Mouse (Mus musculus) liver, embryonic 12.5 days (tissue): ENCODE results near the gene Myh11. TPM values are rescaled to one million over a fixed set of nuclear protein-coding genes. Genes with fewer than 3 reads are reported as not detected.
A peak's percentile ranks its signal among the peaks of the same experiment; 100 is the strongest.

ENCODE experiments used
- ATAC-seq: fragments of 200-750 bp; cut with Nextera tagmentation; 2 replicates; pipeline ENCODE4 v1.8.0; 2017; ENCODE audit warnings: moderate number of reproducible peaks, mild to moderate bottlenecking, moderate library complexity
- H3K27ac ChIP-seq: fragments of 300-500 bp; sonication (generic); 2 replicates; pipeline ENCODE4 v1.5.1; 2016; ENCODE audit warnings: mild to moderate bottlenecking
- H3K27me3 ChIP-seq: fragments of 300-500 bp; sonication (generic); replicated peaks from 2 replicates; pipeline ENCODE4 v1.6.1; 2016; ENCODE audit warnings: mild to moderate bottlenecking, moderate library complexity
- H3K36me3 ChIP-seq: fragments of 300-500 bp; sonication (generic); 2 replicates; pipeline ENCODE4 v1.6.1; 2016; ENCODE audit warnings: mild to moderate bottlenecking, moderate library complexity
- H3K4me1 ChIP-seq: fragments of 300-500 bp; sonication (generic); 2 replicates; pipeline ENCODE4 v1.6.1; 2016
- H3K4me2 ChIP-seq: fragments of 300-500 bp; sonication (generic); 2 replicates; pipeline ENCODE4 v1.6.1; 2016; ENCODE audit warnings: mild to moderate bottlenecking, moderate library complexity
- H3K4me3 ChIP-seq: fragments of 300-500 bp; sonication (generic); 2 replicates; pipeline ENCODE4 v1.5.1; 2016; ENCODE audit warnings: mild to moderate bottlenecking, moderate library complexity
- H3K9ac ChIP-seq: fragments of 300-500 bp; sonication (generic); 2 replicates; pipeline ENCODE4 v1.6.1; 2016; ENCODE audit warnings: mild to moderate bottlenecking, moderate library complexity
- H3K9me3 ChIP-seq: fragments of 300-500 bp; sonication (generic); replicated peaks from 2 replicates; pipeline ENCODE4 v1.6.1; 2016; ENCODE audit warnings: mild to moderate bottlenecking, moderate library complexity
- WGBS: fragments of 180-500 bp; shearing (Covaris S2); methylation state at CpG from one replicate; pipeline ENCODE4 v1.1.7; 2016; ENCODE audit not compliant: insufficient replicate concordance; 5-methylcytosine and 5-hydroxymethylcytosine counted together
- polyA plus RNA-seq: library from polyadenylated mRNA; unstranded; fragments of >200 nt; fragmentation: Nextera tagmentation; extraction: Ambion mirVana; gene quantifications from 2 replicates; pipeline ENCODE4 v1.2.1, GENCODE M21; 2016

The Myh11 gene
- polyA plus RNA-seq, 1 experiment from 2014 or later: 0.69 TPM

GRCm38 (mm10) chr16:14304791-14305190 is 13.6 kb upstream of the Myh11 start:
- Histone ChIP-seq H3K4me2 (no peak overlapping the region), H3K27ac (no peak overlapping the region), H3K36me3 (peaks cover 73% of the 10 kb centered on the region), H3K9me3 (no peaks in the 10 kb centered on the region), H3K9ac (no peak overlapping the region), H3K4me1 (peaks cover 37% of the 10 kb centered on the region), H3K4me3 (no peak overlapping the region), H3K27me3 (no peaks in the 10 kb centered on the region)
- no peak for ATAC-seq
- WGBS: 82% methylated on average over 3 of the region's 3 CpGs

- H3K27me3 ChIP-seq: no peaks in the 10 kb centered on the region
- no peak overlapping the region for H3K4me2 ChIP-seq
- H3K4me3 ChIP-seq: no peak overlapping the region
- no peak overlapping the region for H3K9ac ChIP-seq
- peaks cover 25% of the 10 kb centered on the region for H3K4me1 ChIP-seq
- WGBS: 74% methylated on average over 7 of the region's 7 CpGs
- ATAC-seq: no peak
- H3K36me3 ChIP-seq: peaks cover 80% of the 10 kb centered on the region
- H3K9me3 ChIP-seq: no peaks in the 10 kb centered on the region
- no peak overlapping the region for H3K27ac ChIP-seq
These were observed 12.5 kb upstream of the Myh11 start for GRCm38 (mm10) chr16:14303676-14304075.

GRCm38 (mm10) chr16:14303148-14303547 is 12.0 kb upstream of the Myh11 start:
- WGBS: 78% methylated on average over 2 of the region's 2 CpGs

GRCm38 (mm10) chr16:14298461-14298860 is 7.3 kb upstream of the Myh11 start:
- Histone ChIP-seq H3K4me3 (no peak overlapping the region), H3K9me3 (no peaks in the 10 kb centered on the region), H3K4me2 (no peak overlapping the region), H3K36me3 (peaks cover 61% of the 10 kb centered on the region), H3K9ac (no peak overlapping the region), H3K27ac (no peak overlapping the region), H3K4me1 (no peaks in the 10 kb centered on the region), H3K27me3 (peaks cover 7% of the 10 kb centered on the region; the same call in 1 of the 2 replicates)
- ATAC-seq: no peak
- WGBS: 87% methylated on average over 4 of the region's 4 CpGs

More at GRCm38 (mm10) chr16:14303148-14303547, 12.0 kb upstream of the Myh11 start:
- Histone ChIP-seq H3K9me3 (no peaks in the 10 kb centered on the region), H3K4me2 (no peak overlapping the region), H3K4me1 (peaks cover 20% of the 10 kb centered on the region), H3K9ac (no peak overlapping the region), H3K4me3 (no peak overlapping the region), H3K27me3 (no peaks in the 10 kb centered on the region), H3K27ac (no peak overlapping the region), H3K36me3 (peaks cover 84% of the 10 kb centered on the region)
- ATAC-seq: no peak

DNA sequence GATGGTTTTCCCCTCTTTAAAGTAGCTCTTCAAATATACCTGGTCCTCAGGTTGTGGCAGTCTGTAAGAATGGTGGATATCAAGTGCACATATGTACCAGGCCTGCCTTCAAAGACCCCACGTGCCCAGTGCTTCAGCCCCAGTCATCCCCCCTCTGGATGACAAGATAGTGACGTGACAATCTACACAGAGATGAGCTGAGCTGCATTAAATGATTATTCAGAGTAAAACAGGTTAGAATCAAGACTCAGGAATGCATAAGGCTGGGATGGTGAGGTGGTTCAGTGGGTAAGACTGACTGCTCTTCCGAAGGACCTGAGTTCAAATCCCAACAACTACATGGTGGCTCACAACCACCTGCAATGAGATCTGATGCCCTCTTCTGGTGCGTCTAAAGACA is 6.6 kb upstream of the Myh11 start:
- Histone ChIP-seq H3K4me3 (no peak overlapping the region), H3K27ac (no peak overlapping the region), H3K4me2 (no peak overlapping the region), H3K9me3 (no peaks in the 10 kb centered on the region), H3K27me3 (peaks cover 14% of the 10 kb centered on the region), H3K36me3 (peaks cover 54% of the 10 kb centered on the region), H3K4me1 (no peaks in the 10 kb centered on the region), H3K9ac (no peak overlapping the region)
- WGBS: 77% methylated on average over 4 of the region's 4 CpGs
- no peak for ATAC-seq

- H3K9me3 ChIP-seq: no peaks in the 10 kb centered on the region
- H3K9ac ChIP-seq: no peak overlapping the region
- H3K27ac ChIP-seq: no peak overlapping the region
- no peak overlapping the region for H3K4me3 ChIP-seq
- no peak for ATAC-seq
- H3K4me1 ChIP-seq: 0 out of 2 replicates have a peak, but pooled peaks cover 4% of the 10 kb centered on the region
- H3K27me3 ChIP-seq: peaks cover 21% of the 10 kb centered on the region
- 71% methylated on average over 3 of the region's 3 CpGs for WGBS
- H3K4me2 ChIP-seq: no peak overlapping the region
- peaks cover 48% of the 10 kb centered on the region for H3K36me3 ChIP-seq
These were observed 6.0 kb upstream of the Myh11 start for GRCm38 (mm10) chr16:14297137-14297536.

GRCm38 (mm10) chr16:14296544-14297124 is 5.5 kb upstream of the Myh11 start:
- peaks cover 9% of the 10 kb centered on the region; the same call in 1 of the 2 replicates for H3K4me1 ChIP-seq
- no peak overlapping the region for H3K4me2 ChIP-seq
- no peak overlapping the region for H3K9ac ChIP-seq
- peaks cover 43% of the 10 kb centered on the region for H3K36me3 ChIP-seq
- peaks cover 26% of the 10 kb centered on the region for H3K27me3 ChIP-seq
- H3K9me3 ChIP-seq: no peaks in the 10 kb centered on the region
- no peak overlapping the region for H3K27ac ChIP-seq
- H3K4me3 ChIP-seq: no peak overlapping the region
- WGBS: 85% methylated on average over 2 of the region's 2 CpGs
- no peak for ATAC-seq

- no peak for ATAC-seq
- no peak overlapping the region for H3K4me2 ChIP-seq
- peaks cover 39% of the 10 kb centered on the region for H3K27me3 ChIP-seq
- H3K9ac ChIP-seq: no peak overlapping the region
- 27% methylated on average over 2 of the region's 2 CpGs for WGBS
- no peak overlapping the region for H3K4me3 ChIP-seq
- peaks cover 29% of the 10 kb centered on the region for H3K36me3 ChIP-seq
- peaks cover 15% of the 10 kb centered on the region; the same call in 1 of the 2 replicates for H3K4me1 ChIP-seq
- H3K9me3 ChIP-seq: no peaks in the 10 kb centered on the region
- no peak overlapping the region for H3K27ac ChIP-seq
These were observed 4.1 kb upstream of the Myh11 start for GRCm38 (mm10) chr16:14295291-14295690.

DNA sequence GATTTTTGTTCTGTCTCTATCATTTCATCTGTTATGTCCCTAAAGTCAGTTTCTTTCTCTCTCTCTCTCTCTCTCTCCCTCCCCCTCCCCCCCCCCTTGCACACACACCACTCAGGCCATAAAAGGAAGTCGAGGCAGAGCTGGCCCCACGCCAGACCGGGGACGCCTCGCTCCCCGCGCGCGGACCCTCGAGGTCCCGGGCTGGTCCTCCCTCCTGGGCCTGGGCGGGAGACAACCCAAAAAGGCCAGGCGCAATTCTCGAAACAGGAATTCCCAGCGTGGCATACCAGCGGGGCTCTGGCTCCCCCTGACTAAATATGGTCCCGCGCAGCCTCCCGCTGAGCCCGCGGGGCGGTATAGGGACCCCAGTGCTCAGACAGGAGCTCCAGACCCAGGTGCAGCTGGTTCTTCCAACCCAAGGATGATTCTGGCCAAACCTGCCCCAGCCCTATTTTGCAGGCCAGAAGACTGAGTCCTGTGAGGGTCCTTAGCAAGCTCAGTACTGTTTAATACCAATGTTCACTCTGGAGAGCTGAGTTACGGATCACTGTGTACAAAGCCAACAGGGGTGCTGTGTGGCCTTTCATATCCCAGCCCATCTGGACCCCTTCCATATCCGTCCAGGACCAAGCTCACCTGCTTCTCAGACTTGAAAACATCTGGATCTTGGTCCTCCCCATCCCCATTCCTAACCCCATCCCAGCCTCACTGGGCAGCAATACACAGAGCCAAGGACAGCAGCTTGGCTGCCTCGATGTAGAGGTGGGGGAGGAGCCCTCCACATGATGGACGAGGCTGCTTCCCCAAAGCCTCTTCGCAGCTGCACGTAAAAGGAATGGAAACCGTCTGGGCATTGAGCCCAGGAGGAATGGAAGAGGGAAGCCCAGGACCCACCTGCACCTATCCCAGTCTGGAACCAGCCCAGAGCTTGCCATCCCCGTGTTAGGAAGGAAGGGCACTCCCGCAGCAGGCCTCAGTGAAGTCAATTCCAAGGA is 1.3 kb upstream of the Myh11 start:
- ATAC-seq: no peak
- Histone ChIP-seq H3K4me1 (peaks cover 15% of the 10 kb centered on the region; the same call in 1 of the 2 replicates), H3K27ac (no peak overlapping the region), H3K27me3 (peaks cover 46% of the 10 kb centered on the region), H3K9ac (no peak overlapping the region), H3K4me3 (no peak overlapping the region; the same call in 1 of the 2 replicates), H3K4me2 (peak overlapping the region; percentile 46), H3K9me3 (no peaks in the 10 kb centered on the region), H3K36me3 (0 out of 2 replicates have a peak, but pooled peaks cover 4% of the 10 kb centered on the region)
- WGBS: 18% methylated on average over 31 of the region's 31 CpGs

GRCm38 (mm10) chr16:14272374-14272965 is 18.7 kb downstream of the Myh11 start:
- no peak overlapping the region for H3K27ac ChIP-seq
- no peaks in the 10 kb centered on the region for H3K4me1 ChIP-seq
- WGBS: 52% methylated on average over 4 of the region's 4 CpGs
- H3K27me3 ChIP-seq: peaks cover 5% of the 10 kb centered on the region
- no peak overlapping the region for H3K4me3 ChIP-seq
- no peak overlapping the region for H3K9ac ChIP-seq
- no peaks in the 10 kb centered on the region for H3K36me3 ChIP-seq
- H3K9me3 ChIP-seq: no peaks in the 10 kb centered on the region
- H3K4me2 ChIP-seq: no peak overlapping the region
- no peak for ATAC-seq

- no peaks in the 10 kb centered on the region for H3K36me3 ChIP-seq
- ATAC-seq: no peak
- WGBS: 9% methylated on average over 4 of the region's 4 CpGs
- H3K27ac ChIP-seq: no peak overlapping the region
- H3K4me3 ChIP-seq: no peak overlapping the region
- no peaks in the 10 kb centered on the region for H3K27me3 ChIP-seq
- 0 out of 2 replicates have a peak, but pooled peaks cover 4% of the 10 kb centered on the region for H3K4me1 ChIP-seq
- H3K9ac ChIP-seq: no peak overlapping the region
- no peaks in the 10 kb centered on the region for H3K9me3 ChIP-seq
- H3K4me2 ChIP-seq: no peak overlapping the region
These were observed 25.8 kb downstream of the Myh11 start for GRCm38 (mm10) chr16:14265203-14265920.
